Mouse (Mus musculus) heart, embryonic 16.5 days (tissue): ENCODE measurements at regions not wholly inside any gene's neighbourhood (a gene's known extent, or its start where the extent isn't known, plus 50 kb on each side); places are given as distances from the start of the nearest gene placed in this dataset.

ENCODE experiments used
- ATAC-seq: fragments of 200-750 bp; cut with Nextera tagmentation; replicated peaks from 2 replicates; pipeline ENCODE4 v1.8.0; 2017; ENCODE audit warnings: moderate number of reproducible peaks; ENCODE audit not compliant: insufficient read depth, low FRiP score; ENCODE audit errors: extremely low read depth
- H3K27ac ChIP-seq: fragments of 300-500 bp; sonication (generic); 2 replicates; pipeline ENCODE4 v1.5.1; 2014; ENCODE audit warnings: mild to moderate bottlenecking, low read length, control low read depth, moderate library complexity
- H3K27me3 ChIP-seq: fragments of 300-500 bp; sonication (generic); 2 replicates; pipeline ENCODE4 v1.6.1; 2014; ENCODE audit warnings: low read length, mixed read lengths; ENCODE audit not compliant: control insufficient read depth, insufficient read depth
- H3K36me3 ChIP-seq: fragments of 300-500 bp; sonication (generic); 2 replicates; pipeline ENCODE4 v1.6.1; 2014; ENCODE audit not compliant: control insufficient read depth, insufficient read depth
- H3K4me1 ChIP-seq: fragments of 300-500 bp; sonication (generic); 2 replicates; pipeline ENCODE4 v1.6.1; 2014; ENCODE audit warnings: low read length, mixed read lengths; ENCODE audit not compliant: control insufficient read depth, insufficient read depth
- H3K4me2 ChIP-seq: fragments of 300-500 bp; sonication (generic); 2 replicates; pipeline ENCODE4 v1.6.1; 2014; ENCODE audit warnings: low read depth, mild to moderate bottlenecking, control low read depth, low read length
- H3K4me3 ChIP-seq: fragments of 300-500 bp; sonication (generic); 2 replicates; pipeline ENCODE4 v1.5.1; 2014; ENCODE audit warnings: mild to moderate bottlenecking, control low read depth, low read length
- H3K9ac ChIP-seq: fragments of 300-500 bp; sonication (generic); 2 replicates; pipeline ENCODE4 v1.6.1; 2014; ENCODE audit warnings: low read length, control low read depth
- H3K9me3 ChIP-seq: fragments of 300-500 bp; sonication (generic); replicated peaks from 2 replicates; pipeline ENCODE4 v1.6.1; 2016; ENCODE audit warnings: low read length; ENCODE audit not compliant: control insufficient read depth
- WGBS: fragments of 180-500 bp; shearing (Covaris S2); extraction: QIAGEN DNeasy Blood & Tissue Kit; methylation state at CpG from one replicate; pipeline ENCODE4 v1.1.7; 2014; 5-methylcytosine and 5-hydroxymethylcytosine counted together

DNA sequence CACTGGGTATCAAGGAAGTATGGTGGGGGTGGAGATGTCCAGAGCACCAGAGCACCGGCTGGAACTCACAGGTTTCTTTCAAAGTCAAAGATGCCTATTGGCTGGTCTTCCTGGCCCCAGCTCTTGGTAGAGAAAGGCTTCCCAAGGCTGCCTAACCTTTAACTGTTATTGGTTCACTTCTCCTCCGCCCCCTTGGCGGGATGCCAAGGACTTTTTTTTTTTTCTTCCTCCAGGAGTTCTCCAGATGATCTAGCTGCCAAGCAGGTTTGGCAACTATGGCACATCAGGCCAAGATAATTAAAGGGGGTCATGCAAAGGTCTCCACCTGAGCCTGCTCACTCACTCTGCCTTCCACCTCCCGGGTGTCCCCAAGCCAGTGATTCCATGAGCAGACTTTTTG lies 67.5 kb downstream of the Sc5d start:
- no peaks in the 10 kb centered on the region for H3K27me3 ChIP-seq
- H3K36me3 ChIP-seq, result no peaks in the 10 kb centered on the region
- no peak overlapping the region for H3K4me3 ChIP-seq
- 50% methylated on average over 4 of the region's 4 CpGs for WGBS
- H3K9ac ChIP-seq, result no peak overlapping the region
- ATAC-seq, result no peak
- H3K4me1 ChIP-seq, result 0 out of 2 replicates have a peak, but pooled peaks cover 3% of the 10 kb centered on the region
- H3K9me3 ChIP-seq, result no peaks in the 10 kb centered on the region
- H3K4me2 ChIP-seq, result no peak overlapping the region
- no peak overlapping the region for H3K27ac ChIP-seq

- H3K27me3 ChIP-seq, result no peaks in the 10 kb centered on the region
- no peaks in the 10 kb centered on the region for H3K36me3 ChIP-seq
- H3K9ac ChIP-seq, result no peak overlapping the region
- H3K4me1 ChIP-seq, result 0 out of 2 replicates have a peak, but pooled peaks cover 3% of the 10 kb centered on the region
- no peak overlapping the region for H3K4me3 ChIP-seq
- H3K4me2 ChIP-seq, result no peak overlapping the region
- no peak overlapping the region for H3K27ac ChIP-seq
- ATAC-seq, result no peak
- no peaks in the 10 kb centered on the region for H3K9me3 ChIP-seq
- 79% methylated on average over 6 of the region's 6 CpGs for WGBS
These were observed 67.9 kb downstream of the Sc5d start for GRCm38 (mm10) chr9:42196110-42196509.

DNA sequence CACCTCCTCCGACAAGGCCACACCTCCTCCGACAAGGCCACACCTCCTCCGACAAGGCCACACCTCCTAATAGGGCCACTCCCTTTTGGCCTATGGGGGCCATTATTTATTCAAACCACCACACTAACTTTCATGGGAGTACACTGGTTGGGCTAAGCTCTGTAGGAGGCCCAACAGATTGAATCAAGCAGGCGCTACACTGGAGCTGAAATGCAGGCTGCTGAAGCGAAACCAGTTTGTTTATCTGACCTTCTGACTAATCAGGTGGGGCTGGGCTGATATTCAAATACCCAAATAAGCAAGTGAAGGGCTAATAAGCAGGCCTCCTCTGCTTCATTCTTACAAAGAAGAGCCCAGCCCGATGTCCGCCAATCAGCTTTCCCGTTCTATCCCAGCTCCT lies 68.4 kb downstream of the Sc5d start:
- no peak overlapping the region for H3K27ac ChIP-seq
- H3K4me2 ChIP-seq, result no peak overlapping the region
- H3K4me3 ChIP-seq, result no peak overlapping the region
- H3K27me3 ChIP-seq, result no peaks in the 10 kb centered on the region
- H3K4me1 ChIP-seq, result 0 out of 2 replicates have a peak, but pooled peaks cover 3% of the 10 kb centered on the region
- 82% methylated on average over 8 of the region's 8 CpGs for WGBS
- H3K9ac ChIP-seq, result no peak overlapping the region
- H3K36me3 ChIP-seq, result no peaks in the 10 kb centered on the region
- no peaks in the 10 kb centered on the region for H3K9me3 ChIP-seq
- ATAC-seq, result no peak

DNA sequence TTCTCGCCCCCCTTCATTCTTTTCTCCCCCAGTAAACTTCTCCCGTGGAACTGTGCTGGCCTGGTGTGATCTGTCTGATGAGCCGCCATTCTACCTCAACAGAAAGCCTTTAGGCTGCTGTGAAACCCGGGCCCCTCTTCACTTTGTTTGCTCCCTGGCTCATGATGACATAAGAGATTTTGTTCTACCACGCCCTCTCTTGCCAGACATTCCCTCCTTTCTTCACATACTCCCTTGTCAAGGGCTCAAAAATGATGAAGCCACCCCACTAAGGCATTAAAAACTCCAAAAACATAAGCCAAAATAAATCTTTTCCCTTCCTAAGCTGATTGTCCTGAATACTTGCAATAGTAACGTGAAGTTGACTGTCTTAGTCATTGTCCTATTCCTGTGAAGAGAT lies 69.1 kb downstream of the Sc5d start:
- H3K27ac ChIP-seq, result no peak overlapping the region

GRCm38 (mm10) chr9:42194176-42194575 lies 69.9 kb downstream of the Sc5d start:
- WGBS, result 68% methylated on average over 2 of the region's 2 CpGs
- Histone ChIP-seq H3K4me1 (0 out of 2 replicates have a peak, but pooled peaks cover 3% of the 10 kb centered on the region), H3K9me3 (no peaks in the 10 kb centered on the region), H3K36me3 (no peaks in the 10 kb centered on the region), H3K27ac (no peak overlapping the region), H3K4me2 (no peak overlapping the region), H3K4me3 (no peak overlapping the region), H3K9ac (no peak overlapping the region), H3K27me3 (no peaks in the 10 kb centered on the region)
- ATAC-seq, result no peak

More for the DNA sequence above, 69.1 kb downstream of the Sc5d start:
- no peak overlapping the region for H3K4me2 ChIP-seq
- no peaks in the 10 kb centered on the region for H3K9me3 ChIP-seq
- no peak for ATAC-seq
- no peak overlapping the region for H3K9ac ChIP-seq
- no peaks in the 10 kb centered on the region for H3K36me3 ChIP-seq
- H3K4me1 ChIP-seq, result 0 out of 2 replicates have a peak, but pooled peaks cover 3% of the 10 kb centered on the region
- 80% methylated on average over 6 of the region's 6 CpGs for WGBS
- no peaks in the 10 kb centered on the region for H3K27me3 ChIP-seq
- H3K4me3 ChIP-seq, result no peak overlapping the region

GRCm38 (mm10) chr9:42192967-42193733 lies 69.1 kb upstream of the Sorl1 start:
- Histone ChIP-seq H3K36me3 (no peaks in the 10 kb centered on the region), H3K27ac (no peak overlapping the region), H3K9ac (no peak overlapping the region), H3K4me1 (peaks cover 6% of the 10 kb centered on the region), H3K4me2 (no peak overlapping the region), H3K9me3 (no peaks in the 10 kb centered on the region), H3K4me3 (no peak overlapping the region), H3K27me3 (no peaks in the 10 kb centered on the region)
- 59% methylated on average over 11 of the region's 12 CpGs for WGBS
- no peak for ATAC-seq

DNA sequence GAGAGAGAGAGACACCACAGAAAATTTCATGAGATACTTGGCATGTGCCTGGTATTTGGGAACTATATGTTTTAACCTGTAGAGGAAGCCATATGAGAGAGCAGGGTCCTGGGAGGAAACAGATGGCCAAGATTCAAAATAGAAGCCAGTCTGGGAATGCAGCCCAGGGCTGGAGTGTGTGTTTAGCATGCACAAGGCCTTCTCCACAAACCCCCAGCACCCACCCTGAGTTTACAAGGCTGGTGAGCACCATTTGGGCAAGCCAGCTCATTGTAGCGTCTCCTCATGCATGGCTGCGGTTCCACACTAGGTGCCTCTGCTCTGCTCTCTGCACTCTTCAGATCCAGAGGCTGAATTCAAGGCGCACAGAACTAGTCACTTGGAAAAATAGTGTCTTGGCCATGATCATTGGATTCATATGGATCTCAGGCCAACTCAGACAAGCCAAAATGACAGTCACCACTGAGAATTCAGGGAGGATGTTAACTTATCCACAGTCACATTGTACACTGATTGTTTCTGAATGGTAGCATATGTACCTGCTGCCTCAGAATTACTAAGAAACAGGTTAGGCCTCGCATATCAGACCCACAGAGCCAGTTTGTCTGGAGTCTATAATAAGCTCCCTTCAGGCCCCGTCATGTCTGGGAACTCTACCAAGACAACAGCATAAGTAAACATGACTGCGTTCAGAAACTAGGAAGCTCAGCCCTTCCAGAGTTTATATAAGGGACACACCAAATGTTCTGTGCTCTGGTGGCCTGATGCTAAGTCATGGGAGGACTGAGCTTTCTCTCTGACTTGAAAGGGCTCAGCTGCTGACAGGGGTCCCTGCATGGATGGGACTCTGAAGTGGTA lies 63.5 kb upstream of the Sorl1 start:
- Histone ChIP-seq H3K4me1 (peaks cover 23% of the 10 kb centered on the region), H3K4me3 (no peak overlapping the region), H3K4me2 (no peak overlapping the region), H3K9ac (no peak overlapping the region), H3K27me3 (no peaks in the 10 kb centered on the region), H3K27ac (peak overlapping the region; percentile 62), H3K9me3 (no peaks in the 10 kb centered on the region), H3K36me3 (no peaks in the 10 kb centered on the region)
- 53% methylated on average over 6 of the region's 6 CpGs for WGBS
- ATAC-seq, result peak; percentile 58; the same call in 1 of the 2 replicates

DNA sequence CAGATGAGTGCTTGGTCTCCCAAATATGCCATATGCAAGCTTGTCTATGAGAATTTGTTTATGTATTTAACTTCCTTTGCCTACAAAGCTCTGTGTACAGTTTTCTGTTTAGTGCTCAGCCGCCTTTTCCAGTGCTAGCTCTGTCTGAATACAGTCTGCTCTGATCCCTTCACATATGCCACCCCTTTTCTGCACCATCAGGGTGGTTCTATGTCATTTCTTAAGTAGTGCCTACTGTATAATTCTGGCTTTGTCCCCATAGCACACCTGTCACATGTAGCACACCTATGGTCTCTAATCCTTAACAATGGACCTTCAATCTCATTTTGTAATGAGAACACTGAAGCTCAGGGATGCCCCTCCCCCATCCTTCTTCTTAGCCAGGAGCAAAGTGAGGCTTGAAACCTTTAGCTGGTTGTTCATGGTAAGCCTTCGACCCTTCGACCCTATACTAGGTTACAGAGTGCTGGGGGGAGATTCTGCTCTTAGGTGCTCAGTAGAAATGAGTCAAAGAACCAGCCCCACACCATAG lies 60.1 kb upstream of the Sorl1 start:
- no peaks in the 10 kb centered on the region for H3K27me3 ChIP-seq
- no peak overlapping the region for H3K9ac ChIP-seq
- peaks cover 5% of the 10 kb centered on the region; the same call in 1 of the 2 replicates for H3K9me3 ChIP-seq
- H3K4me1 ChIP-seq, result peaks cover 23% of the 10 kb centered on the region
- H3K27ac ChIP-seq, result no peak overlapping the region
- no peaks in the 10 kb centered on the region for H3K36me3 ChIP-seq
- ATAC-seq, result no peak
- 81% methylated on average over 3 of the region's 3 CpGs for whole genome bisulfite sequencing
- H3K4me3 ChIP-seq, result no peak overlapping the region
- no peak overlapping the region for H3K4me2 ChIP-seq

DNA sequence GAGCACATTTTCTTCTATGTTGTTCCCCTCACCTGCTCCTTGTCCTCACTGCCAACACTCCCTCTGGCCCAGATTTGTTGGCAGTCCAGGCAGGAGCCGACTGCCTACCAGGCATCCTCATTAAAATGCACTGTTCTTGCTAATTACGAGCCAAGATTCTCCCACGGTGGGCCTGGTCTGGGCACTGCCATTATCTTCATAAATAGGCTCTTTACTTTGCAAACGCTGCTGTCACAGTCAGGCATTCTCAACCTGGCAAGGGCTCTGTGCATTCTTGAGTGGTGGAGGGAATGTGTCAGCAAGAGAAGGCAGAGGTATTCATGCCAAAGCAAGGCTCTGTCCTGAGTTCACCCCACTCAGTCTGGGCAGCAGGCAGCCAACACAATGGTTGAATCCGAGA lies 59.4 kb upstream of the Sorl1 start:
- Histone ChIP-seq H3K27ac (peak overlapping the region; percentile 48; the same call in 1 of the 2 replicates), H3K4me2 (no peak overlapping the region), H3K9ac (no peak overlapping the region), H3K9me3 (peaks cover 5% of the 10 kb centered on the region; the same call in 1 of the 2 replicates), H3K27me3 (no peaks in the 10 kb centered on the region), H3K36me3 (no peaks in the 10 kb centered on the region), H3K4me1 (peaks cover 23% of the 10 kb centered on the region), H3K4me3 (no peak overlapping the region)
- peak; percentile 85 for ATAC-seq
- WGBS, result 26% methylated on average over 5 of the region's 5 CpGs
